Mouse (Mus musculus): ENCODE results near the gene Ncapd2. TPM values are rescaled to one million over a fixed set of nuclear protein-coding genes. Genes with fewer than 3 reads are reported as not detected.

Ncapd2 gene
- polyA plus RNA-seq, 1 experiment from 2014 or later, result 39.1 TPM

- no peaks in the 10 kb centered on the region for H3K27me3 ChIP-seq (ENCODE audit: insufficient read depth, low read length)
- no peak overlapping the region for H3K4me2 ChIP-seq (ENCODE audit: low read depth, low read length)
- H3K27ac ChIP-seq (ENCODE audit: low read depth), result peak overlapping the region; percentile 70; the same call in 1 of the 2 replicates
- TF ChIP-seq EP300 (IDR thresholded peaks at IDR 0.05; ENCODE audit: low read depth) (no peak), CTCF (IDR thresholded peaks at IDR 0.05; ENCODE audit: low read depth) (no peak)
- ATAC-seq (peak; percentile 69), DNase-seq (peak; percentile 57)
- 62% methylated on average over 3 of the region's 3 CpGs for WGBS (ENCODE audit: insufficient replicate concordance)
- no peak overlapping the region for H3K9ac ChIP-seq (replicated peaks)
- peaks cover 15% of the 10 kb centered on the region for H3K4me1 ChIP-seq (ENCODE audit: insufficient read depth)
- H3K9me3 ChIP-seq (ENCODE audit: low read length), result no peaks in the 10 kb centered on the region
- peaks cover 37% of the 10 kb centered on the region for H3K36me3 ChIP-seq (replicated peaks; ENCODE audit: insufficient read depth, low read length)
- no peak overlapping the region for H3K4me3 ChIP-seq (ENCODE audit: low read depth, low read length)
Measured at GRCm38 (mm10) chr6:125156491-125156890, 35.0 kb downstream of the Ncapd2 start.

- H3K4me1 ChIP-seq (ENCODE audit: insufficient read depth), result peaks cover 6% of the 10 kb centered on the region
- no peak overlapping the region for H3K27ac ChIP-seq (ENCODE audit: low read depth)
- no peak overlapping the region for H3K9ac ChIP-seq (replicated peaks)
- H3K36me3 ChIP-seq (replicated peaks; ENCODE audit: insufficient read depth, low read length), result peaks cover 33% of the 10 kb centered on the region
- H3K27me3 ChIP-seq (ENCODE audit: insufficient read depth, low read length), result no peaks in the 10 kb centered on the region
- whole genome bisulfite sequencing (ENCODE audit: insufficient replicate concordance), result 69% methylated on average over 8 of the region's 8 CpGs
- H3K9me3 ChIP-seq (ENCODE audit: low read length), result no peaks in the 10 kb centered on the region
- H3K4me3 ChIP-seq (ENCODE audit: low read depth, low read length), result no peak overlapping the region
- no peak for DNase-seq
- no peak for TF ChIP-seq EP300 (IDR thresholded peaks at IDR 0.05; ENCODE audit: low read depth)
- no peak for TF ChIP-seq CTCF (IDR thresholded peaks at IDR 0.05; ENCODE audit: low read depth)
- no peak overlapping the region for H3K4me2 ChIP-seq (ENCODE audit: low read depth, low read length)
- ATAC-seq, result no peak
Measured at GRCm38 (mm10) chr6:125155262-125155661, 36.2 kb downstream of the Ncapd2 start.

DNA sequence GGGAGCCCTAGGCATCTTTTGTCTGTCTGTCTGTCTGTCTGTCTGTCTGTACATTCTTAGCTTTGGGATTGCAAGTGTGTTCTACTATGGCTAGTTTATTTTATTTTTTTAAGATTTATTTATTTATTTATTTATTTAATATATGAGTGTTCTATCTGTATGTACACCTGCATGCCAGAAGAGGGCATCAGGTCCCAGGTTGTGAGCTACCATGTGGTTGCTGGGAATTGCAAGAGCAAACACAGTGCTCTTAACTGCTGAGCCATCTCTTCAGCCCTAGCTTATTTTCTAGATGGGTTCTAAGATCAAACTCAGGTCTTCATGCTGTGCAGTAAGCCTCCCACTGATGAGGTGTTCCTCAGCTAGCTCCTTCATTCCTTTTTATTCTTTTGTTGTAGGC is 37.0 kb downstream of the Ncapd2 start:
- ATAC-seq, result no peak
- no peak for TF ChIP-seq EP300 (IDR thresholded peaks at IDR 0.05; ENCODE audit: low read depth)
- peak; percentile 55 for TF ChIP-seq CTCF (IDR thresholded peaks at IDR 0.05; ENCODE audit: low read depth)
- Histone ChIP-seq H3K9me3 (ENCODE audit: low read length) (no peaks in the 10 kb centered on the region), H3K27me3 (ENCODE audit: insufficient read depth, low read length) (no peaks in the 10 kb centered on the region), H3K4me1 (ENCODE audit: insufficient read depth) (peaks cover 6% of the 10 kb centered on the region; the same call in 1 of the 2 replicates), H3K4me2 (ENCODE audit: low read depth, low read length) (no peak overlapping the region), H3K36me3 (replicated peaks; ENCODE audit: insufficient read depth, low read length) (peaks cover 27% of the 10 kb centered on the region), H3K9ac (replicated peaks) (no peak overlapping the region), H3K4me3 (ENCODE audit: low read depth, low read length) (no peak overlapping the region), H3K27ac (ENCODE audit: low read depth) (no peak overlapping the region)
- DNase-seq, result no peak

DNA sequence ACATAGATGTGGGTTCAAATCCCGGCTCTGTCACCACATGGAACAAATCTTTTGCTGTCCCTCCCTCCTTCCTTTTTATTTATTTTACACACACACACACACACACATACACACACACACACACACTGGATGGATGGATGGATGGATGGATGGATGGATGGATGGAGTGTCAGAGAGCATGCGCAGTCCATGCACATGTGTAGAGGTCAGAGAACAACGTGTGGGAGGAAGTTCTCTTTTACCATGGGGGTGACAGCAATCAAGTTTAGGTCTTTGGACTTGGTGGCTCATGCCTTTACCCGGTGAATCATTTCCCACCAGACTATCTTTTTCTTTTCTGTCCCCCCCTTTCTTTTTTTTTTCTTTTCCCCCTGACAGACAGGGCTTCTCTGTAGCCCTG is 37.8 kb downstream of the Ncapd2 start:
- TF ChIP-seq EP300 (IDR thresholded peaks at IDR 0.05; ENCODE audit: low read depth), result no peak
- no peak for TF ChIP-seq CTCF (IDR thresholded peaks at IDR 0.05; ENCODE audit: low read depth)
- Histone ChIP-seq H3K27ac (ENCODE audit: low read depth) (no peak overlapping the region), H3K27me3 (ENCODE audit: insufficient read depth, low read length) (no peaks in the 10 kb centered on the region), H3K36me3 (replicated peaks; ENCODE audit: insufficient read depth, low read length) (peaks cover 20% of the 10 kb centered on the region), H3K9ac (replicated peaks) (no peak overlapping the region), H3K4me1 (ENCODE audit: insufficient read depth) (peaks cover 11% of the 10 kb centered on the region), H3K4me2 (ENCODE audit: low read depth, low read length) (no peak overlapping the region), H3K9me3 (ENCODE audit: low read length) (no peaks in the 10 kb centered on the region), H3K4me3 (ENCODE audit: low read depth, low read length) (no peak overlapping the region)
- DNase-seq (no peak), ATAC-seq (no peak)
- 63% methylated on average over 4 of the region's 4 CpGs for WGBS (ENCODE audit: insufficient replicate concordance)

GRCm38 (mm10) chr6:125153018-125153389 is 38.5 kb downstream of the Ncapd2 start:
- ATAC-seq, result no peak
- H3K27ac ChIP-seq (ENCODE audit: low read depth), result no peak overlapping the region
- DNase-seq, result no peak
- H3K9me3 ChIP-seq (ENCODE audit: low read length), result no peaks in the 10 kb centered on the region
- TF ChIP-seq CTCF (IDR thresholded peaks at IDR 0.05; ENCODE audit: low read depth) (no peak), EP300 (IDR thresholded peaks at IDR 0.05; ENCODE audit: low read depth) (no peak)
- no peak overlapping the region for H3K4me2 ChIP-seq (ENCODE audit: low read depth, low read length)
- no peak overlapping the region for H3K4me3 ChIP-seq (ENCODE audit: low read depth, low read length)
- H3K9ac ChIP-seq (replicated peaks), result no peak overlapping the region
- WGBS (ENCODE audit: insufficient replicate concordance), result 56% methylated on average over 5 of the region's 5 CpGs
- peaks cover 20% of the 10 kb centered on the region for H3K36me3 ChIP-seq (replicated peaks; ENCODE audit: insufficient read depth, low read length)
- H3K27me3 ChIP-seq (ENCODE audit: insufficient read depth, low read length), result no peaks in the 10 kb centered on the region
- H3K4me1 ChIP-seq (ENCODE audit: insufficient read depth), result peaks cover 14% of the 10 kb centered on the region

DNA sequence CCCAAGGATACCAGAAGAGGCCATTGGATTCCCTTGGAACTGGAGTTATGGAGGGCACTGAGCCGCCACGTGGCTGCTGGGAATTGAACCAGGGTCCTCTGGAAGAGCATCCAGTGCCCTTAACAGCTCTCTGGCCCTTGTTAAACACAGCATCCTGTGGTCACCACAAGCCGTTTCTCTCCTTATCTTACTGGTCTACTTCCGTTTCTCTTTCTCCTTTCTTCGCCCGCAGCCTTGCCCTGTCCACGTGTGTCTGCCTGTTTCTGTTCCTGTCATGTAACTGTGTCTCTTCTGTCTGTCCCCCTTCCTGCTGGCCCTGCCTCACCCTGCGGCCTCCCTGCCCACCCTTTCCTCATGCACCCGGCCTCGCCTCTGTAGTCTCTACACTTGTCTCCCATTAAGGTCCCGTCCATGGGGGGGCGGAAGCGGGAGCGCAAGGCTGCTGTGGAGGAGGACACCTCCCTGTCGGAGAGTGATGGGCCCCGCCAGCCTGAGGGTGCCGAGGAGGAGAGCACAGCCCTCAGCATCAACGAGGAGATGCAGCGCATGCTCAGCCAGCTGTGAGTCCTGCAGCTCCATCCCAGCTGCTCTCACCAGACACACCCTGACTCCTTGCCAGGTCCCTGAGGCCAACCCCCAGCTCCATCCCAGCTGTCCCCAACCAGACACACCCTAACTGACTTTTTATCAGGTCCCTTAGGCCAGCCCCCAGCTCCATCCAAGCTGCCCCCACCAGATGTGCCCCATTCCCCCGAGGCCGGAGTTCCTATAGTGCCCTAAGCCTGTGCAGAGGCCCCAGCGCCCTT is 39.1 kb downstream of the Ncapd2 start:
- peaks cover 16% of the 10 kb centered on the region for H3K4me1 ChIP-seq (ENCODE audit: insufficient read depth)
- peak overlapping the region; percentile 3; the same call in 1 of the 2 replicates for H3K4me2 ChIP-seq (ENCODE audit: low read depth, low read length)
- H3K9ac ChIP-seq (replicated peaks), result no peak overlapping the region

More for the DNA sequence above, 39.1 kb downstream of the Ncapd2 start:
- Histone ChIP-seq H3K9me3 (ENCODE audit: low read length) (no peaks in the 10 kb centered on the region), H3K27ac (ENCODE audit: low read depth) (no peak overlapping the region), H3K4me3 (ENCODE audit: low read depth, low read length) (no peak overlapping the region), H3K27me3 (ENCODE audit: insufficient read depth, low read length) (no peaks in the 10 kb centered on the region), H3K36me3 (replicated peaks; ENCODE audit: insufficient read depth, low read length) (peaks cover 20% of the 10 kb centered on the region)
- WGBS (ENCODE audit: insufficient replicate concordance), result 46% methylated on average over 22 of the region's 22 CpGs
- no peak for TF ChIP-seq EP300 (IDR thresholded peaks at IDR 0.05; ENCODE audit: low read depth)
- TF ChIP-seq CTCF (IDR thresholded peaks at IDR 0.05; ENCODE audit: low read depth), result no peak
- ATAC-seq (peak; percentile 41), DNase-seq (no peak)

All from liver, postnatal 0 days (tissue).